Mouse (Mus musculus) small intestine, adult 2 months (tissue): ENCODE results near the gene Olfr766-ps1.

Experiments
- CTCF ChIP-seq: fragments of 200-500 bp; IDR thresholded peaks from 2 replicates; pipeline ENCODE4 v1.5.1; 2012; ENCODE audit warnings: low read depth, mild to moderate bottlenecking, control low read depth, inconsistent platforms, low read length, moderate library complexity, mixed read lengths; ENCODE audit not compliant: insufficient replicate concordance, insufficient read length; ENCODE audit errors: extremely low read depth
- POLR2A ChIP-seq: fragments of 200-500 bp; IDR thresholded peaks from 2 replicates; pipeline ENCODE4 v1.6.1; 2012; ENCODE audit warnings: low read depth, mild to moderate bottlenecking, control low read depth, inconsistent platforms, low read length, moderate library complexity

DNA sequence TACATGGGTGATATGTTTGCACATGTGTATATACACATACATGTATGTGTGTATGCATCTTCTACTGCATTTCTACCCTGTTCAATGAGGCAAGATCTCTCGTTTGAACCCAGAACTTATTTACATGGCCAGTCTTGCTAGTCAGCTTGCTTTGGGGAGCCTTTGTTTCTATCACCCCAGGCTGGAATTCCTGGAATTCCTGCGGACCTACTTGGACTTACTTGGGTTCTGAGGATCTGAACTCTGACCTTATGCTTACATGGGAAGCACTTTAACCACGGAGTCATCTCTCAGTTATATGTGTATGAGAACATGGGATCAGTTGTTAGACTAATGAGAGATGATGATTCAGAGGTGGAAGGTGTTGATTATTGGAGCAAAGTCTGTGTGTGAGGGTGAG lies 32.5 kb upstream of the Olfr766-ps1 start:
- TF ChIP-seq POLR2A (no peak), CTCF (no peak)
